Mouse (Mus musculus) liver, embryonic 14.5 days (tissue): Measurements from ENCODE around the gene Gm26965.

Source experiments
- CTCF ChIP-seq: IDR thresholded peaks from 2 replicates; pipeline ENCODE4 v1.5.1; 2016; ENCODE audit warnings: antibody characterized with exemption, low read depth, control low read depth
- EP300 ChIP-seq: IDR thresholded peaks from 2 replicates; pipeline ENCODE4 v1.6.1; 2016; ENCODE audit warnings: antibody characterized with exemption, low read depth

DNA sequence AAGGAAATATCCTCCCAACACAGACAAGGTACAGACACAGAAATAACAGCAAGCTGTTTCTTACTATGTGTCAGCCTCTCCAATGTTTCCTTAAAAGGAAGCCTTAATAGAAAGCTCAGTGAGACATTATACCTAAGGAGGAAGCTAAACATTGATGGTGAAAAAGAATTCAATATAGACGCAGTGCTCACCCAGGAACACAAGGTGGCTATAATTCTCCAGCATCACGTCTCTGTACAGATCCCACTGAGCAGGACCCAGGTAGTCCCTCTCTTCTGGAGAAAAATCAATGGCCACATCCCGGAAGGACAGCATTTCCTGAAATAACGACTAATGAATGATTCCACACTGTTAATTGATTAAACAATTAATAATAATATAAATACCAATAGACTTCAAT lies 44.4 kb downstream of the Gm26965 start:
- TF ChIP-seq EP300: no peak
- no peak for TF ChIP-seq CTCF
